9 mouse cellular contexts compared by ENCODE assay signal in genomic region chr10:115778624-115779023, GRCm38 (mm10). TPM values are rescaled to one million over a fixed set of nuclear protein-coding genes. Genes with fewer than 3 reads are reported as not detected.
A peak's percentile ranks its signal among the peaks of the same experiment; 100 is the strongest.
DNase-seq lines count a peak whose midpoint lies in the region; ATAC-seq and TF ChIP-seq lines count a peak whose summit lies in the region.
"Had no signal": no experiment of that assay in that cellular context is flagged by ENCODE, and none has a peak within 500 bp of the region (broad histone marks: within the 10 kb centered on the region; RNA-seq: fewer than 3 reads in every experiment).

No protein-coding gene starts in this region.

- H3K4me1 ChIP-seq in hindbrain, embryonic 10.5 days (replicated peaks) = no peaks in the 10 kb centered on the region
- no peaks in the 10 kb centered on the region for H3K4me1 ChIP-seq in hindbrain, embryonic 14.5 days (replicated peaks; ENCODE audit: control insufficient read depth, insufficient read depth, low read length)
- H3K4me1 ChIP-seq in embryonic fibroblast, embryonic 13.5 days (ENCODE audit: control insufficient read depth, insufficient read depth, low read length) = 0 out of 2 replicates have a peak, but pooled peaks cover 3% of the 10 kb centered on the region
- H3K4me1 ChIP-seq: hindbrain, embryonic 15.5 days had no signal

- H3K27ac ChIP-seq in hindbrain, embryonic 10.5 days = no peak overlapping the region
- no peak overlapping the region for H3K27ac ChIP-seq in hindbrain, embryonic 14.5 days
- H3K27ac ChIP-seq in embryonic fibroblast, embryonic 13.5 days (ENCODE audit: insufficient read depth, low read length) = no peak overlapping the region
- H3K27ac ChIP-seq: hindbrain, embryonic 15.5 days had no signal

- H3K36me3 ChIP-seq in hindbrain, embryonic 10.5 days = no peaks in the 10 kb centered on the region
- H3K36me3 ChIP-seq in hindbrain, embryonic 14.5 days (replicated peaks; ENCODE audit: control insufficient read depth, insufficient read depth) = no peaks in the 10 kb centered on the region
- H3K36me3 ChIP-seq: hindbrain, embryonic 15.5 days had no signal

- no peak overlapping the region for H3K9ac ChIP-seq in hindbrain, embryonic 14.5 days
- H3K9ac ChIP-seq: hindbrain, embryonic 15.5 days had no signal

- no peaks in the 10 kb centered on the region for H3K9me3 ChIP-seq in hindbrain, embryonic 10.5 days
- H3K9me3 ChIP-seq in hindbrain, embryonic 14.5 days (ENCODE audit: control insufficient read depth, low read length) = no peaks in the 10 kb centered on the region
- H3K9me3 ChIP-seq: hindbrain, embryonic 15.5 days had no signal

- DNase-seq in hindbrain, embryonic 10.5 days (ENCODE audit: low spot score) = peak; percentile 29
- DNase-seq in hindbrain, embryonic 14.5 days (ENCODE audit: low spot score) = no peak
- peak; percentile 22 to 26 for DNase-seq in urinary bladder, postnatal 36 days (ENCODE audit: low spot score in 2 of 2)
- DNase-seq in urinary bladder, adult 2 months (ENCODE audit: low spot score) = no peak
- DNase-seq in B cell, adult 2 months = no peak

- no peak for TF ChIP-seq POLR2A in embryonic fibroblast, embryonic 13.5 days (IDR thresholded peaks at IDR 0.05; ENCODE audit: low read depth, low read length)

- ATAC-seq in hindbrain, embryonic 14.5 days (ENCODE audit: low FRiP score) = no peak
- peak; percentile 70 for ATAC-seq in megakaryocyte progenitor cell, adult 5-6 weeks (replicated peaks; ENCODE audit: poor library complexity)
- no peak for ATAC-seq in CD4-positive, CD25-positive, alpha-beta regulatory T cell, adult 4 months

- H3K4me3 ChIP-seq in hindbrain, embryonic 10.5 days = no peak overlapping the region
- H3K4me3 ChIP-seq in hindbrain, embryonic 14.5 days (replicated peaks; ENCODE audit: low read length) = no peak overlapping the region
- H3K4me3 ChIP-seq in embryonic fibroblast, embryonic 13.5 days (ENCODE audit: insufficient read depth, low read length) = no peak overlapping the region
- H3K4me3 ChIP-seq: hindbrain, embryonic 15.5 days had no signal

- 41% methylated on average over 5 of the region's 5 CpGs for WGBS in hindbrain, embryonic 10.5 days
- 40% methylated on average over 5 of the region's 5 CpGs for WGBS in hindbrain, embryonic 14.5 days

- H3K27me3 ChIP-seq in hindbrain, embryonic 10.5 days (ENCODE audit: insufficient read depth, poor library complexity, severe bottlenecking) = no peaks in the 10 kb centered on the region
- no peaks in the 10 kb centered on the region for H3K27me3 ChIP-seq in hindbrain, embryonic 14.5 days (ENCODE audit: control insufficient read depth, insufficient read depth, low read length)
- H3K27me3 ChIP-seq: hindbrain, embryonic 15.5 days had no signal

- no peak overlapping the region for H3K4me2 ChIP-seq in hindbrain, embryonic 14.5 days (replicated peaks)
- H3K4me2 ChIP-seq: hindbrain, embryonic 15.5 days had no signal

- peak; percentile 46; the same call in 1 of the 2 replicates for TF ChIP-seq CTCF in embryonic fibroblast, embryonic 13.5 days (IDR thresholded peaks at IDR 0.05; ENCODE audit: borderline replicate concordance, insufficient read depth, low read length)

RNA-seq across cellular contexts. Expression of gene Tspan8, which starts 38.0 kb away (rescaled TPM):
- 0.88 and 1.2 TPM in 2 replicates for polyA plus RNA-seq in hindbrain, embryonic 10.5 days (2016; fragmentation: Nextera tagmentation; extraction: Ambion mirVana)
- polyA plus RNA-seq in hindbrain, embryonic 14.5 days (2014; fragmentation: Nextera tagmentation; extraction: Ambion mirVana) = 0.28 and 0.53 TPM in 2 replicates
- 113 and 130 TPM in 2 replicates for polyA plus RNA-seq in urinary bladder, adult 2 months (2012; rRNA removed)
- polyA plus RNA-seq in embryonic fibroblast, embryonic 13.5 days (2011; ENCODE audit: insufficient read length, low read depth, missing spikeins) = not detected in 2 replicates
- 7.7 and 13.6 TPM in 2 replicates for total RNA-seq in megakaryocyte progenitor cell, adult 5-6 weeks (2015)
- 5.6 and 10.8 TPM in 2 replicates for total RNA-seq in megakaryocyte progenitor cell, adult 5-6 weeks (2017)
- polyA plus RNA-seq in CD4-positive, CD25-positive, alpha-beta regulatory T cell, adult 4 months (2017; shearing (Covaris generic)) = not detected

Comparison
In these comparisons a context has a peak if more than half of its experiments do, and no peak if none do; other contexts are left out.
1. DNase-seq: peak in hindbrain, embryonic 10.5 days (single experiment) and urinary bladder, postnatal 36 days (2 of 2); none in hindbrain, embryonic 14.5 days (single experiment), urinary bladder, adult 2 months (single experiment) and B cell, adult 2 months (0 of 2).
2. RNA of gene Tspan8, which starts 38.0 kb away (polyA plus RNA-seq): 113 to 130 TPM in urinary bladder, adult 2 months; 0.88 to 1.2 TPM in hindbrain, embryonic 10.5 days, 0.28 to 0.53 TPM in hindbrain, embryonic 14.5 days, not detected in embryonic fibroblast, embryonic 13.5 days and not detected in CD4-positive, CD25-positive, alpha-beta regulatory T cell, adult 4 months; every median in the first group is over 10 times any median in the second.